Mouse (Mus musculus): Measurements from ENCODE around the gene Isyna1. TPM values are rescaled to one million over a fixed set of nuclear protein-coding genes. Genes with fewer than 3 reads are reported as not detected.

Gene Isyna1
- polyA plus RNA-seq, 1 experiment from 2014 or later = 69.8 TPM

GRCm38 (mm10) chr8:70609849-70610795 is 15.9 kb downstream of the Isyna1 start:
- peak overlapping the region; percentile 99 for H3K4me2 ChIP-seq (ENCODE audit: low read length)
- peak overlapping the region; percentile 94 to 98 for H3K27ac ChIP-seq (replicated peaks in 1 of 2; ENCODE audit: control insufficient read depth in 1 of 2, insufficient read depth in 1 of 2, low read depth in 2 of 2, low read length in 2 of 2)
- H3K27me3 ChIP-seq (ENCODE audit: control insufficient read depth, insufficient read depth, low read length) = no peaks in the 10 kb centered on the region
- H3K9ac ChIP-seq (ENCODE audit: low read length) = peak overlapping the region; percentile 77
- H3K36me3 ChIP-seq (ENCODE audit: control insufficient read depth, insufficient read depth, low read length) = no peaks in the 10 kb centered on the region
- peak overlapping the region; percentile 54 to 64 for H3K4me3 ChIP-seq (ENCODE audit: control insufficient read depth in 1 of 2, insufficient read depth in 1 of 2, low read depth in 1 of 2, low read length in 2 of 2)
- 1% methylated on average over 44 of the region's 45 CpGs for WGBS
- H3K4me1 ChIP-seq (ENCODE audit: control insufficient read depth in 2 of 2, insufficient read depth in 2 of 2, low read length in 2 of 2) = peaks cover 20 to 26% of the 10 kb centered on the region in 2 experiments; a peak in 3 of 4 replicates
- no peaks in the 10 kb centered on the region for H3K9me3 ChIP-seq (ENCODE audit: control insufficient read depth, low read length)
- peak; percentile 66 for ATAC-seq (ENCODE audit: insufficient number of reproducible peaks, insufficient read depth, low FRiP score, low read depth)

GRCm38 (mm10) chr8:70610796-70611771 is 16.9 kb downstream of the Isyna1 start:
- Histone ChIP-seq H3K9ac (ENCODE audit: low read length) (peak overlapping the region; percentile 77), H3K4me1 (ENCODE audit: control insufficient read depth in 2 of 2, insufficient read depth in 2 of 2, low read length in 2 of 2) (peaks cover 20 to 26% of the 10 kb centered on the region in 2 experiments; a peak in 3 of 4 replicates), H3K4me2 (ENCODE audit: low read length) (peak overlapping the region; percentile 99), H3K4me3 (ENCODE audit: control insufficient read depth in 1 of 2, insufficient read depth in 1 of 2, low read depth in 1 of 2, low read length in 2 of 2) (peak overlapping the region; percentile 54 to 64), H3K36me3 (ENCODE audit: control insufficient read depth, insufficient read depth, low read length) (no peaks in the 10 kb centered on the region), H3K27ac (replicated peaks in 1 of 2; ENCODE audit: control insufficient read depth in 1 of 2, insufficient read depth in 1 of 2, low read depth in 2 of 2, low read length in 2 of 2) (peak overlapping the region; percentile 80 to 94; a peak in 3 of 4 replicates), H3K9me3 (ENCODE audit: control insufficient read depth, low read length) (no peaks in the 10 kb centered on the region), H3K27me3 (ENCODE audit: control insufficient read depth, insufficient read depth, low read length) (no peaks in the 10 kb centered on the region)
- ATAC-seq (ENCODE audit: insufficient number of reproducible peaks, insufficient read depth, low FRiP score, low read depth) = no peak
- under 1% methylated on average over 54 of the region's 54 CpGs for WGBS

GRCm38 (mm10) chr8:70611849-70612248 is 17.7 kb downstream of the Isyna1 start:
- peak overlapping the region; percentile 48 to 64 for H3K4me3 ChIP-seq (ENCODE audit: control insufficient read depth in 1 of 2, insufficient read depth in 1 of 2, low read depth in 1 of 2, low read length in 2 of 2)
- H3K27ac ChIP-seq (replicated peaks in 1 of 2; ENCODE audit: control insufficient read depth in 1 of 2, insufficient read depth in 1 of 2, low read depth in 2 of 2, low read length in 2 of 2) = peak overlapping the region; percentile 30 to 94; a peak in 3 of 4 replicates
- H3K4me1 ChIP-seq (ENCODE audit: control insufficient read depth in 2 of 2, insufficient read depth in 2 of 2, low read length in 2 of 2) = peaks cover 19 to 25% of the 10 kb centered on the region in 2 experiments; a peak in 3 of 4 replicates
- no peaks in the 10 kb centered on the region for H3K27me3 ChIP-seq (ENCODE audit: control insufficient read depth, insufficient read depth, low read length)
- peak overlapping the region; percentile 99 for H3K4me2 ChIP-seq (ENCODE audit: low read length)
- ATAC-seq (ENCODE audit: insufficient number of reproducible peaks, insufficient read depth, low FRiP score, low read depth) = no peak
- H3K9me3 ChIP-seq (ENCODE audit: control insufficient read depth, low read length) = no peaks in the 10 kb centered on the region
- 0% methylated on average over 6 of the region's 6 CpGs for WGBS
- no peaks in the 10 kb centered on the region for H3K36me3 ChIP-seq (ENCODE audit: control insufficient read depth, insufficient read depth, low read length)
- peak overlapping the region; percentile 77 for H3K9ac ChIP-seq (ENCODE audit: low read length)

- no peak for ATAC-seq (ENCODE audit: insufficient number of reproducible peaks, insufficient read depth, low FRiP score, low read depth)
- no peak overlapping the region for H3K4me3 ChIP-seq (ENCODE audit: control insufficient read depth in 1 of 2, insufficient read depth in 1 of 2, low read depth in 1 of 2, low read length in 2 of 2)
Observed at GRCm38 (mm10) chr8:70613763-70614162, 19.6 kb downstream of the Isyna1 start.

GRCm38 (mm10) chr8:70614469-70614868 is 20.3 kb downstream of the Isyna1 start:
- Histone ChIP-seq H3K9ac (ENCODE audit: low read length) (no peak overlapping the region), H3K9me3 (ENCODE audit: control insufficient read depth, low read length) (no peaks in the 10 kb centered on the region), H3K36me3 (ENCODE audit: control insufficient read depth, insufficient read depth, low read length) (no peaks in the 10 kb centered on the region), H3K4me2 (ENCODE audit: low read length) (no peak overlapping the region), H3K4me1 (ENCODE audit: control insufficient read depth in 2 of 2, insufficient read depth in 2 of 2, low read length in 2 of 2) (peaks cover 8 to 10% of the 10 kb centered on the region in 2 experiments; a peak in 3 of 4 replicates), H3K4me3 (ENCODE audit: control insufficient read depth in 1 of 2, insufficient read depth in 1 of 2, low read depth in 1 of 2, low read length in 2 of 2) (no peak overlapping the region), H3K27ac (replicated peaks in 1 of 2; ENCODE audit: control insufficient read depth in 1 of 2, insufficient read depth in 1 of 2, low read depth in 2 of 2, low read length in 2 of 2) (no peak overlapping the region), H3K27me3 (ENCODE audit: control insufficient read depth, insufficient read depth, low read length) (no peaks in the 10 kb centered on the region)
- no peak for ATAC-seq (ENCODE audit: insufficient number of reproducible peaks, insufficient read depth, low FRiP score, low read depth)
- 67% methylated on average over 5 of the region's 5 CpGs for WGBS

More at GRCm38 (mm10) chr8:70613763-70614162, 19.6 kb downstream of the Isyna1 start:
- H3K9me3 ChIP-seq (ENCODE audit: control insufficient read depth, low read length) = no peaks in the 10 kb centered on the region
- peaks cover 13 to 16% of the 10 kb centered on the region in 2 experiments; a peak in 3 of 4 replicates for H3K4me1 ChIP-seq (ENCODE audit: control insufficient read depth in 2 of 2, insufficient read depth in 2 of 2, low read length in 2 of 2)
- H3K36me3 ChIP-seq (ENCODE audit: control insufficient read depth, insufficient read depth, low read length) = no peaks in the 10 kb centered on the region
- H3K27me3 ChIP-seq (ENCODE audit: control insufficient read depth, insufficient read depth, low read length) = no peaks in the 10 kb centered on the region
- 19% methylated on average over 1 of the region's 1 CpGs for WGBS
- no peak overlapping the region for H3K27ac ChIP-seq (replicated peaks in 1 of 2; ENCODE audit: control insufficient read depth in 1 of 2, insufficient read depth in 1 of 2, low read depth in 2 of 2, low read length in 2 of 2)
- H3K4me2 ChIP-seq (ENCODE audit: low read length) = no peak overlapping the region
- H3K9ac ChIP-seq (ENCODE audit: low read length) = no peak overlapping the region

- Histone ChIP-seq H3K4me3 (ENCODE audit: control insufficient read depth in 1 of 2, insufficient read depth in 1 of 2, low read depth in 1 of 2, low read length in 2 of 2) (no peak overlapping the region), H3K27ac (replicated peaks in 1 of 2; ENCODE audit: control insufficient read depth in 1 of 2, insufficient read depth in 1 of 2, low read depth in 2 of 2, low read length in 2 of 2) (no peak overlapping the region), H3K9me3 (ENCODE audit: control insufficient read depth, low read length) (no peaks in the 10 kb centered on the region), H3K27me3 (ENCODE audit: control insufficient read depth, insufficient read depth, low read length) (peaks cover under 1% of the 10 kb centered on the region; the same call in 1 of the 2 replicates), H3K4me2 (ENCODE audit: low read length) (no peak overlapping the region), H3K36me3 (ENCODE audit: control insufficient read depth, insufficient read depth, low read length) (no peaks in the 10 kb centered on the region), H3K9ac (ENCODE audit: low read length) (no peak overlapping the region), H3K4me1 (ENCODE audit: control insufficient read depth in 2 of 2, insufficient read depth in 2 of 2, low read length in 2 of 2) (peaks cover 6 to 7% of the 10 kb centered on the region in 2 experiments; a peak in 3 of 4 replicates)
- WGBS = 83% methylated on average over 8 of the region's 8 CpGs
- ATAC-seq (ENCODE audit: insufficient number of reproducible peaks, insufficient read depth, low FRiP score, low read depth) = no peak
Observed at GRCm38 (mm10) chr8:70615281-70615680, 21.1 kb downstream of the Isyna1 start.

- 68% methylated on average over 3 of the region's 3 CpGs for WGBS
- Histone ChIP-seq H3K4me2 (ENCODE audit: low read length) (no peak within 1 kb of the TSS), H3K9ac (ENCODE audit: low read length) (no peak within 1 kb of the TSS), H3K4me1 (ENCODE audit: control insufficient read depth in 2 of 2, insufficient read depth in 2 of 2, low read length in 2 of 2) (peaks cover 3% of the 10 kb centered on the region in 2 experiments; a peak in 2 of 4 replicates), H3K27me3 (ENCODE audit: control insufficient read depth, insufficient read depth, low read length) (peaks cover 5% of the 10 kb centered on the region; the same call in 1 of the 2 replicates), H3K9me3 (ENCODE audit: control insufficient read depth, low read length) (no peaks in the 10 kb centered on the region), H3K36me3 (ENCODE audit: control insufficient read depth, insufficient read depth, low read length) (no peaks in the 10 kb centered on the region), H3K27ac (replicated peaks in 1 of 2; ENCODE audit: control insufficient read depth in 1 of 2, insufficient read depth in 1 of 2, low read depth in 2 of 2, low read length in 2 of 2) (no peak within 1 kb of the TSS), H3K4me3 (ENCODE audit: control insufficient read depth in 1 of 2, insufficient read depth in 1 of 2, low read depth in 1 of 2, low read length in 2 of 2) (no peak within 1 kb of the TSS)
- ATAC-seq (ENCODE audit: insufficient number of reproducible peaks, insufficient read depth, low FRiP score, low read depth) = no peak
Observed at GRCm38 (mm10) chr8:70615894-70616293, 21.7 kb downstream of the Isyna1 start, which contains the start of gene Lrrc25. Lrrc25 (plus strand) TSS chr8:70616155.

Measured in heart, embryonic 14.5 days (tissue).